ENCODE assay signal across 20 mouse cellular contexts in the genomic region with DNA sequence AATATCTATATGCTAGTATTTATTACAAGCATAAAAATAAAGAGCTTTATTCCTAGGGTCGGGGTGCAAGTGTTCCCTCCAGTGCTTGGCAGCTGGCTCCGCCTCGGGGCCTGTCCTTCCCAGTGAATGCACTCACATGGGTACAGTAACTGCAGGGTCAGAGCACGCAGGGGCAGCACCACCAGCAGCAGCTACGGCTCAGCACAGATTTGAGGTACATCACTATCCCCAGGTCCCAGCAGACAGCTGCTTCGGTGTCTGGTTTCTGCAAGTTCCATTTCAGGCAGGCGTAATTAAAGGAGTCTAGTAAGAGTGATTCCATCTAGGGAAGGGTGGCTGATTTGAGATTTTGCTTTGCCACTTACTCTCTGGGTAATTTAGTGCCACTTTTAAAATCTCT. TPM values are rescaled to one million over a fixed set of nuclear protein-coding genes. Genes with fewer than 3 reads are reported as not detected.
DNase-seq lines count a peak whose midpoint lies in the region; ATAC-seq and TF ChIP-seq lines count a peak whose summit lies in the region.
"Had no signal": no experiment of that assay in that cellular context is flagged by ENCODE, and none has a peak within 500 bp of the region (broad histone marks: within the 10 kb centered on the region; RNA-seq: fewer than 3 reads in every experiment).

No protein-coding gene starts in this region.

- no peaks in the 10 kb centered on the region for H3K27me3 ChIP-seq in heart, embryonic 15.5 days
- H3K27me3 ChIP-seq in midbrain, postnatal 0 days (ENCODE audit: insufficient read depth, low read length) = no peaks in the 10 kb centered on the region
- H3K27me3 ChIP-seq in midbrain, embryonic 14.5 days (ENCODE audit: control insufficient read depth, insufficient read depth, low read length) = no peaks in the 10 kb centered on the region
- H3K27me3 ChIP-seq: embryonic facial prominence, embryonic 13.5 days had no signal

- no peak for ATAC-seq in heart, embryonic 15.5 days (replicated peaks; ENCODE audit: insufficient number of reproducible peaks, insufficient read depth, low FRiP score, low read depth)
- ATAC-seq in midbrain, postnatal 0 days (ENCODE audit: low FRiP score) = no peak
- no peak for ATAC-seq in midbrain, embryonic 14.5 days (ENCODE audit: low FRiP score, low TSS enrichment)
- ATAC-seq: midbrain, embryonic 16.5 days had no signal

- no peak overlapping the region for H3K4me2 ChIP-seq in heart, embryonic 15.5 days
- H3K4me2 ChIP-seq in midbrain, postnatal 0 days (ENCODE audit: low read depth, low read length, poor library complexity, severe bottlenecking) = no peak overlapping the region
- H3K4me2 ChIP-seq in midbrain, embryonic 14.5 days (ENCODE audit: low read length) = no peak overlapping the region
- H3K4me2 ChIP-seq: embryonic facial prominence, embryonic 13.5 days; liver, embryonic 11.5 days; lung, embryonic 14.5 days had no signal

- peak overlapping the region; percentile 92 for H3K27ac ChIP-seq in heart, embryonic 15.5 days
- H3K27ac ChIP-seq in midbrain, postnatal 0 days (ENCODE audit: low read depth, low read length) = no peak overlapping the region
- no peak overlapping the region for H3K27ac ChIP-seq in midbrain, embryonic 14.5 days (replicated peaks; ENCODE audit: low read depth, low read length)
- H3K27ac ChIP-seq: embryonic facial prominence, embryonic 13.5 days; hindbrain, embryonic 10.5 days had no signal

- peak; percentile 40 for DNase-seq in gastrocnemius, adult 18-20 months (ENCODE audit: low spot score)
- DNase-seq in gastrocnemius, postnatal 10 days = no peak
- DNase-seq in heart, adult 9 months (ENCODE audit: low spot score in 2 of 2) = no peak
- DNase-seq in midbrain, postnatal 0 days (ENCODE audit: low spot score) = peak; percentile 35
- DNase-seq in midbrain, embryonic 14.5 days = no peak
- peak; percentile 38 for DNase-seq in telencephalon, adult 2 months (ENCODE audit: low read depth, low spot score)
- no peak for DNase-seq in adrenal gland, adult 2 months
- DNase-seq: B cell, adult 2 months; gastrocnemius, postnatal 36 days; kidney, adult 8-10 months; kidney, postnatal 36 days; lung, embryonic 14.5 days; lung, postnatal 36 days; right cerebral cortex, adult 18-20 months; thymus, postnatal 14 days had no signal

- peaks cover 11% of the 10 kb centered on the region; the same call in 1 of the 2 replicates for H3K36me3 ChIP-seq in heart, embryonic 15.5 days
- peaks cover 49% of the 10 kb centered on the region for H3K36me3 ChIP-seq in midbrain, postnatal 0 days (ENCODE audit: insufficient read depth, low read length)
- peaks cover 91% of the 10 kb centered on the region for H3K36me3 ChIP-seq in midbrain, embryonic 14.5 days (ENCODE audit: control insufficient read depth, insufficient read depth, low read length)

- no peaks in the 10 kb centered on the region for H3K9me3 ChIP-seq in heart, embryonic 15.5 days (replicated peaks)
- no peaks in the 10 kb centered on the region for H3K9me3 ChIP-seq in midbrain, postnatal 0 days (ENCODE audit: low read length)
- no peaks in the 10 kb centered on the region for H3K9me3 ChIP-seq in midbrain, embryonic 14.5 days (ENCODE audit: control insufficient read depth, low read length)

- WGBS in heart, embryonic 15.5 days = 47% methylated on average over 7 of the region's 7 CpGs
- whole genome bisulfite sequencing in midbrain, postnatal 0 days = 76% methylated on average over 7 of the region's 7 CpGs
- WGBS in midbrain, embryonic 14.5 days = 77% methylated on average over 7 of the region's 7 CpGs

- no peak for TF ChIP-seq CTCF in midbrain, postnatal 0 days (IDR thresholded peaks at IDR 0.05)

- H3K9ac ChIP-seq in heart, embryonic 15.5 days = no peak overlapping the region
- H3K9ac ChIP-seq in midbrain, postnatal 0 days (replicated peaks; ENCODE audit: low read length, poor library complexity, severe bottlenecking) = no peak overlapping the region
- H3K9ac ChIP-seq in midbrain, embryonic 14.5 days (replicated peaks; ENCODE audit: low read length) = no peak overlapping the region
- H3K9ac ChIP-seq: embryonic facial prominence, embryonic 13.5 days; lung, embryonic 14.5 days had no signal

- H3K4me1 ChIP-seq in heart, embryonic 15.5 days (replicated peaks) = peaks cover 27% of the 10 kb centered on the region
- H3K4me1 ChIP-seq in midbrain, postnatal 0 days (ENCODE audit: insufficient read depth, low read length) = no peaks in the 10 kb centered on the region
- H3K4me1 ChIP-seq in midbrain, embryonic 14.5 days (ENCODE audit: control insufficient read depth, insufficient read depth, low read length) = no peaks in the 10 kb centered on the region
- H3K4me1 ChIP-seq: embryonic facial prominence, embryonic 13.5 days had no signal

- H3K4me3 ChIP-seq in heart, embryonic 15.5 days = no peak overlapping the region
- H3K4me3 ChIP-seq in midbrain, postnatal 0 days (ENCODE audit: low read depth, low read length) = no peak overlapping the region
- H3K4me3 ChIP-seq in midbrain, embryonic 14.5 days (replicated peaks; ENCODE audit: low read depth, low read length) = no peak overlapping the region
- H3K4me3 ChIP-seq: embryonic facial prominence, embryonic 13.5 days; hindbrain, embryonic 10.5 days had no signal

RNA-seq across cellular contexts. Expression of gene Podxl2, which starts 16.5 kb away (rescaled TPM):
- 10 to 100 TPM; 63.1 to 63.5 TPM for total RNA-seq in gastrocnemius, adult 18-20 months (2021)
- total RNA-seq in gastrocnemius, postnatal 10 days (2021) = 10 to 100 TPM; 69.0 to 70.3 TPM
- polyA plus RNA-seq in heart, embryonic 15.5 days (2015; fragmentation: Nextera tagmentation; extraction: Ambion mirVana) = 42.5 and 52.5 TPM in 2 replicates
- 883 and 1,011 TPM in 2 replicates for total RNA-seq in midbrain, postnatal 0 days (2014; rRNA removed)
- 727 and 776 TPM in 2 replicates for polyA plus RNA-seq in midbrain, postnatal 0 days (2015; fragmentation: Nextera tagmentation; extraction: Ambion mirVana)
- polyA plus RNA-seq in midbrain, embryonic 14.5 days (2014; fragmentation: Nextera tagmentation; extraction: Ambion mirVana) = 525 and 630 TPM in 2 replicates
- 10 to 100 TPM; 24.2 to 78.2 TPM for total RNA-seq in adrenal gland, adult 2 months (2021)
- polyA plus RNA-seq in adrenal gland, adult 2 months (2012; rRNA removed) = 263 and 360 TPM in 2 replicates

RNA-seq across cellular contexts. Expression of gene Abtb1, which starts 16.6 kb away (rescaled TPM):
- 10 to 100 TPM; 20.6 to 23.2 TPM for total RNA-seq in gastrocnemius, adult 18-20 months (2021)
- 10 to 100 TPM; 15.6 to 17.9 TPM for total RNA-seq in gastrocnemius, postnatal 10 days (2021)
- 21.7 and 27.3 TPM in 2 replicates for polyA plus RNA-seq in heart, embryonic 15.5 days (2015; fragmentation: Nextera tagmentation; extraction: Ambion mirVana)
- total RNA-seq in midbrain, postnatal 0 days (2014; rRNA removed) = 60.2 and 65.7 TPM in 2 replicates
- 29.2 and 34.9 TPM in 2 replicates for polyA plus RNA-seq in midbrain, postnatal 0 days (2015; fragmentation: Nextera tagmentation; extraction: Ambion mirVana)
- polyA plus RNA-seq in midbrain, embryonic 14.5 days (2014; fragmentation: Nextera tagmentation; extraction: Ambion mirVana) = 30.1 and 41.7 TPM in 2 replicates
- 10 to 100 TPM; 18.0 to 25.8 TPM for total RNA-seq in adrenal gland, adult 2 months (2021)
- 119 and 120 TPM in 2 replicates for polyA plus RNA-seq in adrenal gland, adult 2 months (2012; rRNA removed)

RNA-seq across cellular contexts. Expression of gene Mcm2, which starts 40.2 kb away (rescaled TPM):
- total RNA-seq in gastrocnemius, adult 18-20 months (2021) = 1 to 10 TPM; 6.1 to 6.4 TPM
- total RNA-seq in gastrocnemius, postnatal 10 days (2021) = 10 to 100 TPM; 15.5 to 23.7 TPM
- 68.2 and 94.2 TPM in 2 replicates for polyA plus RNA-seq in heart, embryonic 15.5 days (2015; fragmentation: Nextera tagmentation; extraction: Ambion mirVana)
- total RNA-seq in midbrain, postnatal 0 days (2014; rRNA removed) = 11.4 and 16.2 TPM in 2 replicates
- polyA plus RNA-seq in midbrain, postnatal 0 days (2015; fragmentation: Nextera tagmentation; extraction: Ambion mirVana) = 7.6 and 7.7 TPM in 2 replicates
- polyA plus RNA-seq in midbrain, embryonic 14.5 days (2014; fragmentation: Nextera tagmentation; extraction: Ambion mirVana) = 22.2 and 39.0 TPM in 2 replicates
- total RNA-seq in adrenal gland, adult 2 months (2021) = 10 to 100 TPM; 18.1 to 33.1 TPM
- 24.4 and 33.4 TPM in 2 replicates for polyA plus RNA-seq in adrenal gland, adult 2 months (2012; rRNA removed)

RNA-seq across cellular contexts. Expression of gene Tpra1, which starts 43.7 kb away (rescaled TPM):
- 10 to 100 TPM; 17.9 to 27.9 TPM for total RNA-seq in gastrocnemius, adult 18-20 months (2021)
- 10 to 100 TPM; 21.4 to 34.4 TPM for total RNA-seq in gastrocnemius, postnatal 10 days (2021)
- 41.4 and 54.7 TPM in 2 replicates for polyA plus RNA-seq in heart, embryonic 15.5 days (2015; fragmentation: Nextera tagmentation; extraction: Ambion mirVana)
- 65.7 and 69.7 TPM in 2 replicates for total RNA-seq in midbrain, postnatal 0 days (2014; rRNA removed)
- polyA plus RNA-seq in midbrain, postnatal 0 days (2015; fragmentation: Nextera tagmentation; extraction: Ambion mirVana) = 52.7 and 67.5 TPM in 2 replicates
- 50.0 and 77.0 TPM in 2 replicates for polyA plus RNA-seq in midbrain, embryonic 14.5 days (2014; fragmentation: Nextera tagmentation; extraction: Ambion mirVana)
- total RNA-seq in adrenal gland, adult 2 months (2021) = 100 to 1,000 TPM in 1 of 2 experiments, 10 to 100 TPM in 1; 87.0 to 108 TPM
- polyA plus RNA-seq in adrenal gland, adult 2 months (2012; rRNA removed) = 578 and 603 TPM in 2 replicates

Comparison
In these comparisons a context has a peak if more than half of its experiments do, and no peak if none do; other contexts are left out.
1. DNase-seq: peak in gastrocnemius, adult 18-20 months (single experiment), midbrain, postnatal 0 days (single experiment) and telencephalon, adult 2 months (single experiment); none in gastrocnemius, postnatal 10 days (single experiment), heart, adult 9 months (0 of 2), midbrain, embryonic 14.5 days (single experiment) and adrenal gland, adult 2 months (single experiment).
2. RNA of gene Podxl2, which starts 16.5 kb away (total RNA-seq): 883 to 1,011 TPM in midbrain, postnatal 0 days; 24.2 to 78.2 TPM in adrenal gland, adult 2 months, 69.0 to 70.3 TPM in gastrocnemius, postnatal 10 days and 63.1 to 63.5 TPM in gastrocnemius, adult 18-20 months; every median in the first group is over 10 times any median in the second.